Mouse (Mus musculus) urinary bladder, postnatal 10 days (tissue): ENCODE measurements around the gene Olfr1378.

Source experiments
- DNase-seq: peaks from one replicate; pipeline ENCODE4 v3.0.0; 2022; ENCODE audit warnings: low spot score

Gene Olfr1378

GRCm38 (mm10) chr11:50966230-50966629 lies at the start of gene Olfr1378:
Gene Olfr1378 (plus strand): TSS chr11:50966530.
- DNase-seq: no peak

DNA sequence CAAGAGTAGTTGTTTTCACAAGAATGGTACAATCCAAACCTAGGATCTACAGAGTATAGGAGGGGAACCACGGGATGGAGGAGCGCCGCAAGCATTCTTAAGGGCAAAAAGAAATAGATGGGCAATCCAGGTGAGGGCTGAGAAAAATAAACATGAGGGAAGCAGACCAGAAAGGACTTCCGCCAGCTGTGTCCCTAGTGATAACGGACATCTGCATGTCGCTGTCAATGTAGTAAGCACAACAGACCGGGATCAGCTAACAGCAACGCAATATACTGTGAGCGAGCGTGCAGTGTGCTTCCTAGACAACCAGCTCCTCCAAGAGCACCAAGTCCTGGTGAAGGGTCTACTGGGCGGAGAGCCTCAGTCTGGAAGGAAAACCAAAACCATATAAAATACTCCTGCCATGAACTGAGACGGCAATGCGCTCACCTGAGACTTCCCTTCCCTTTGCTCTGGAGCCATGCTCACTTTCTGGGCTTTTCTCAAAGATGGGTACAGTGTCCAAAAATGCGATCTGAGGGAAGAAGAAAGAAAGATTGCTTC lies 35.8 kb upstream of the Olfr1378 start:
- no peak for DNase-seq

DNA sequence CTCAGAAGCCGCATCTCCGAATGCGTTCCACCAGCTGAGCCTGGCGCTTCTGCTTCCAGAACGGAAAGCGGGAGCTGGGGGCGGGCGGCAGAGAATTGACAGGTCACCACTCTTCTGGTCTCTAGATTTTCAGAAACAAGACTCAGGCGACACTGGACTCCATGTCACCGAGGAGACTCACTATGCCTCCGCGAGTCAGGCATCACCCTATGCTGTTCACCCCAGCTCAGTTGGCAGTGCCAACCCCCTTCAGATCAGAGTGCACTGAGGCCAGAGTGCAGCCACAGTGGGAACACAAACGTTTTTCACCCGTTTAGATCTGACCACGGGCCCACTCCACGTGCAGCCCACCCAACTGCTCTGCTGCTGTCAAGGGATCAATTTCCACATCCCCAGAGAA lies 35.3 kb upstream of the Olfr1378 start:
- DNase-seq: no peak

DNA sequence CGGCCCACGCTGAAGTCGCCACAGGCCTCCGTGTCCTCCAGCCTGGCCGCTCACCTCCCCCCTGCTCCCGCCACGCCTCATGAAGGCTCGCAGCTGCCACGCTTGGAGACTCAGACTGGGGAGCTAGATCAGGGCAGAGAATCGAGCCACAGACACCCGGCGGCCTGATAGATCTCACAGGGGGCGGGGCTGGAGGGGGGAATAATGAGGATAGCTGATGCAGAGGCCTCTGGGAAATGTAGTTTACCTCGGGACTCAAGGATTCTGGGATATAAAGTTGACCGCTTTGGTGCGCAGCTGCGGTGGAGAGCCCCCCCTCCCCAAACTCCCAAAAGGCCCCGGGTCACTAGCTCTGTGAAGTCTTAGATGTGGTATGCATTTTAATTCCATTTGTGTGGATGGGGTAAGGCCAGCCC lies 34.9 kb upstream of the Olfr1378 start, which contains the start of gene Zfp354b:
Gene Zfp354b (minus strand): TSS at position 183 of the 416 bp plus-strand sequence.
- peak; percentile 30 for DNase-seq

DNA sequence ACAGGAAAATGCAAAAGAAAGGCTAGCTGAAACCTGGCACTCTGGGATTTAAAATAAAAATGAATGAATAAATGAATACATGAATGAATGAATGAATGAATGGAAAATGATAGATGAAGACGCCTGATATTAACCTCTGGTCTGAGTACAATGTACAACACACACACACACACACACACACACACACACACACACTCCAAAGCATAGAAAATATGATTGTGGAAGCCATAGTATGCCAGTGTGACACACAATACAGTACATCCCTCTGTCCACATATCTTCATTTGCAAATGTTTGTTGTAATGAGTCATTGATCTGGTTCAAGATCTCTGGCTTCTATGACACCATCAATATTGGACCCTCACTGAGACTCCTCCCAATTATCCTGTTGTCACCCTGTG lies 34.3 kb upstream of the Olfr1378 start:
- DNase-seq: no peak

DNA sequence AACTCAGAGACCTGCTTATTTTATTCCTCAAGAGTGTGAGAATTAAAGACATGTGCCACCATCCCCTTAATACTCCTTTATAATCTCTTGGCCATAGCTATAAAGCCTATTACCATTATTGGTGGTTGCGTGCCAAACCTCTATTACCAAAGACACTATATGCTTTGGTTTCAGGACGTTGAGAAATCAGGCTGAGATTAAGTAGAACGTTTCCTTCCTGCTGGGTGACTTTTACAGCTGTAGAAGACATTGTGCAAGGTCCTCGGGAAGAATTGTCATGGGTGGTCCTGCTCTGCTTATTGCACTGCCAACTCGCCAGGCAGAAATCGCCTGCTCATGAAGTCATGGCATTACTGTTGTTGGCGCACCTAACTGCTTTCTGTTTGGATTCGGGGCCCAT lies 27.9 kb upstream of the Olfr1378 start:
- no peak for DNase-seq

DNA sequence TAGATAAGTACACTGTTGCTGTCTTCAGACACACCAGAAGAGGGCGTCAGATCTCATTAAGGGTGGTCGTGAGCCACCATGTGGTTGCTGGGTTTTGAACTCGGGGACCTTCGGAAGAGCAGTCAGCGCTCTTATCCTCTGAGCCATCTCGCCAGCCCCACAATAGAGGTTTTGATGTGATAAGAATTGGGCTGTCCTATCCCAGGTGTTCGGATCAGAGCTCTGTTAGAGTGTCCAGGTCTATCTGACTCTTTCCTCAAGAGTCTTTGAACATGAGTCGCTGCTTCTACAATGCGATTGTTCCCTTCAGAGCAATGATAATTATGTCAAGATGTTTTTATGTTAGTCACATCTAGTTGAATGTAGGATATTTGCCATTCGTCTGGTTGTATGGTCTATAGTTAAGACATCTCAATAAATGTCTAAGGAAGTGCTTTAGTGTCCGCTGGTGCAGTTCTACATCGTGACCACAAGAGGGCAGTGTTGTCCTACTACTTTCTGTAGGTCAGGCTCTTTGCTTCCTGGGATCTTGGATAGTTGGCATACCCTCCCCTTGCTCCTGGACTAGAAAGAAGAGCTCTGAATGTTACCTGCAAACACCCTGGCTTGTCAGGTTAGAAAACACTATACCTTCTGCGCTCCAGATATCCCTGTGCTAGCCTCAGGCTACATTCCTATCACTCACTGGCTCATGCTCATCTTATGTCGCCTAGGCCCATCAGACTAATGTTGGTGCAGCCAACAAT lies 26.5 kb upstream of the Olfr1378 start:
- DNase-seq: no peak

- no peak for DNase-seq
These were observed 23.9 kb upstream of the Olfr1378 start for GRCm38 (mm10) chr11:50942386-50942785.

GRCm38 (mm10) chr11:50943506-50943905 lies 22.8 kb upstream of the Olfr1378 start, which contains the start of gene 4933414I15Rik:
Gene 4933414I15Rik (minus strand): TSS chr11:50943765.
- no peak for DNase-seq

DNA sequence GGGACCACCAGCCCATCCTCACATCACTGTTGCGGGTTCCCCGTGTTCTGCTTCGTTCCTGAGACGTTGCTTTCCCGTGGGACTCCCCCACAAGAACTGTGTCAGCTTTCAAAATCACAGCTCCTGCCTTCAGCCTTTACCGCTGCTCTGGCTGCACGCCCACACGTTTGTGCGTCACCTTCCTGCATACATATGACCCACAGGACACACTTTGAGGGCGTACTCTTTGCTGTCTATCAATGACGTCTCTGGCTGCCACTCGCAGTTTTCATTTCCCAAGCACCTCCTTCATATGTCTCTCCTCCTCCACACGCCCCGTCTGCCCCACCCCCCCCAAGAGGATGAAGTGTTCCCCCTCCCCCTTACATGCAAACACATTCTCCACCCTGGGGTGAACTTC lies 14.0 kb upstream of the Olfr1378 start:
- DNase-seq: no peak

DNA sequence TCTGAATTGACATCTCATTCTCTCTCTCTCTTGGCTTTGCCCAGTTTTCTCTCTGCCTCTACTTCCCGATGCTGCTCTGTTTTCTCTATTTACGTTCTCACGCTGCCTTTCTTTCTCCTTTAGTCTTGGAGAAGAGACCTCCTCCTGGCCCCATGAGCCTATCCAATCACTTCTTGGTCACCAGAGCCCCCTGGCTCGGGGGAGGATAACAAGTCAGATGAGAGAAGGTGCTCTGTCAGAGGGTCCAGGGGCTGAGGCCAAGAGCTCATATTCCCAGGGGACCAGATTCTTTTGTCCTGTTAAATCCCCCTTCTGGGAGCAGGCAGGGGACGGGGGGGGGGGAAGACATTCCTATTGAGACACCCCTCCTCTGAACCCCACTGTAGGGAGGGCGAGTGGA lies 12.7 kb upstream of the Olfr1378 start, which contains the start of gene Prop1:
Gene Prop1 (minus strand): TSS at position 101 of the 400 bp plus-strand sequence.
- no peak for DNase-seq

- no peak for DNase-seq
These were observed 1.4 kb upstream of the Olfr1378 start for GRCm38 (mm10) chr11:50964886-50965285.

GRCm38 (mm10) chr11:50977216-50977615 lies 10.9 kb downstream of the Olfr1378 start:
- no peak for DNase-seq

- DNase-seq: no peak
These were observed 15.3 kb downstream of the Olfr1378 start, which contains the start of gene Olfr1377 for GRCm38 (mm10) chr11:50981667-50982066. Gene Olfr1377 (plus strand): TSS chr11:50981967.

DNA sequence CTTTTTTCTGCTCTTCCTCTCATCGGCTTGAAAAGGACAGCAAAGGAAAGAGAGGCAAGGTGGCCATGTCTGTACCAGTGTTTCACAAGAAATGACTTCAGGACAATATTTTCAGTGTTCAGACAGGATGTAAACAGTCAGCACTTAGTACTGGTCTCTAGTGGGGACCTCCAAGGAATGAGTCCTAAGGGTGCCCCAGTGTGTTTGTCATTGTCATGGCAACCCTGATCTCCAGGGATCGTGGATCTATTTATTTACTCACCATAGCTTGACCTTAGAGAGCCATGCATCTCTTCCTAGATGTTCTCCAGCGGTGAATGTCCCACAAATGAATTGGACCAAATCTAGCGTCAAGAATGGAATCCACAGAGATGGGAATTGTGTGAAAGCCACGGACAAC lies 37.0 kb downstream of the Olfr1378 start, which contains the start of gene Olfr51:
Gene Olfr51 (plus strand): TSS at position 301 of the 400 bp plus-strand sequence.
- DNase-seq: no peak

GRCm38 (mm10) chr11:51011821-51012220 lies 45.5 kb downstream of the Olfr1378 start:
- DNase-seq: no peak

GRCm38 (mm10) chr11:51013936-51014335 lies 47.6 kb downstream of the Olfr1378 start, which contains the start of gene Olfr54:
Gene Olfr54 (plus strand): TSS chr11:51014236.
- no peak for DNase-seq

- DNase-seq: no peak
These were observed 50.0 kb downstream of the Olfr1378 start for GRCm38 (mm10) chr11:51016341-51016740.
